Mouse (Mus musculus) embryonic fibroblast, embryonic 13.5 days (primary cell): Measurements from ENCODE around the gene Cstb.

Experiments
- CTCF ChIP-seq: IDR thresholded peaks from 2 replicates; pipeline ENCODE4 v1.5.1; 2011; ENCODE audit warnings: mild to moderate bottlenecking, control low read depth, low read length, moderate library complexity, borderline replicate concordance; ENCODE audit not compliant: insufficient read depth
- POLR2A ChIP-seq: IDR thresholded peaks from 2 replicates; pipeline ENCODE4 v1.6.1; 2011; ENCODE audit warnings: low read depth, mild to moderate bottlenecking, control low read depth, low read length, moderate library complexity

- TF ChIP-seq CTCF (no peak), POLR2A (no peak)
Observed at GRCm38 (mm10) chr10:78457495-78458347, 32.3 kb downstream of the Cstb start.
